Mouse (Mus musculus) lung, embryonic 16.5 days (tissue): ENCODE data around the gene Spata25. TPM values are rescaled to one million over a fixed set of nuclear protein-coding genes. Genes with fewer than 3 reads are reported as not detected.
"Not testable (repeated sequence)": the region's sequence is repeated elsewhere in the genome, so short reads cannot be mapped to it uniquely, and the experiment has no call there.

Experiments
- ATAC-seq: fragments of 200-750 bp; cut with Nextera tagmentation; 2 replicates; pipeline ENCODE4 v1.8.0; 2017; ENCODE audit warnings: low read depth, mild to moderate bottlenecking, moderate library complexity
- H3K27ac ChIP-seq: fragments of 300-500 bp; sonication (generic); 2 replicates; pipeline ENCODE4 v1.5.1; 2014; ENCODE audit warnings: mild to moderate bottlenecking, control low read depth, low read length
- H3K27me3 ChIP-seq: fragments of 300-500 bp; sonication (generic); 2 replicates; pipeline ENCODE4 v1.6.1; 2014; ENCODE audit warnings: low read depth, low read length, mixed read lengths; ENCODE audit not compliant: control insufficient read depth, insufficient read depth
- H3K36me3 ChIP-seq: fragments of 300-500 bp; sonication (generic); 2 replicates; pipeline ENCODE4 v1.6.1; 2014; ENCODE audit warnings: low read length; ENCODE audit not compliant: control insufficient read depth, insufficient read depth
- H3K4me1 ChIP-seq: fragments of 300-500 bp; sonication (generic); replicated peaks from 2 replicates; pipeline ENCODE4 v1.6.1; 2014; ENCODE audit warnings: low read length, mixed read lengths; ENCODE audit not compliant: control insufficient read depth, insufficient read depth
- H3K4me2 ChIP-seq: fragments of 300-500 bp; sonication (generic); 2 replicates; pipeline ENCODE4 v1.6.1; 2014; ENCODE audit warnings: low read depth, low read length, control low read depth
- H3K4me3 ChIP-seq: fragments of 300-500 bp; sonication (generic); 2 replicates; pipeline ENCODE4 v1.5.1; 2014; ENCODE audit warnings: mild to moderate bottlenecking, low read length, control low read depth
- H3K9ac ChIP-seq: fragments of 300-500 bp; sonication (generic); 2 replicates; pipeline ENCODE4 v1.6.1; 2014; ENCODE audit warnings: low read length, control low read depth
- H3K9me3 ChIP-seq: fragments of 300-500 bp; sonication (generic); 2 replicates; pipeline ENCODE4 v1.6.1; 2016; ENCODE audit warnings: low read length; ENCODE audit not compliant: control insufficient read depth
- WGBS: fragments of 180-500 bp; shearing (Covaris S2); extraction: QIAGEN DNeasy Blood & Tissue Kit; methylation state at CpG from one replicate; pipeline ENCODE4 v1.1.7; 2014; 5-methylcytosine and 5-hydroxymethylcytosine counted together
- polyA plus RNA-seq: library from polyadenylated mRNA; unstranded; fragments of >200 nt; fragmentation: Nextera tagmentation; extraction: Ambion mirVana; gene quantifications from 2 replicates; pipeline ENCODE4 v1.2.1, GENCODE M21; 2015

Spata25 gene
- polyA plus RNA-seq, 1 experiment from 2014 or later: not detected

GRCm38 (mm10) chr2:164857101-164857821 is 28.9 kb upstream of the Spata25 start, which contains the start of gene Pltp:
Gene Pltp (minus strand): TSS chr2:164857711.
- H3K36me3 ChIP-seq: no peaks in the 10 kb centered on the region
- H3K4me1 ChIP-seq: peaks cover 46% of the 10 kb centered on the region
- H3K27ac ChIP-seq: peak within 1 kb of the TSS; percentile 49
- H3K27me3 ChIP-seq: no peaks in the 10 kb centered on the region
- H3K4me2 ChIP-seq: peak within 1 kb of the TSS; percentile 72
- peak within 1 kb of the TSS; percentile 64 for H3K4me3 ChIP-seq
- under 1% methylated on average over 47 of the region's 47 CpGs for WGBS
- H3K9ac ChIP-seq: peak within 1 kb of the TSS; percentile 70
- no peaks in the 10 kb centered on the region for H3K9me3 ChIP-seq
- ATAC-seq: peak; percentile 78

GRCm38 (mm10) chr2:164856309-164857100 is 28.2 kb upstream of the Spata25 start:
- ATAC-seq: peak; percentile 8; the same call in 1 of the 2 replicates
- Histone ChIP-seq H3K4me2 (peak overlapping the region; percentile 72), H3K4me1 (peaks cover 39% of the 10 kb centered on the region)

GRCm38 (mm10) chr2:164855572-164855971 is 27.2 kb upstream of the Spata25 start:
- WGBS: 74% methylated on average over 5 of the region's 5 CpGs
- H3K9me3 ChIP-seq, H3K36me3 ChIP-seq, H3K9ac ChIP-seq, H3K27me3 ChIP-seq, ATAC-seq, H3K27ac ChIP-seq: not testable (repeated sequence)
- Histone ChIP-seq H3K4me2 (peak overlapping the region; percentile 72; the same call in 1 of the 2 replicates), H3K4me1 (peaks cover 30% of the 10 kb centered on the region), H3K4me3 (peak overlapping the region; percentile 64; the same call in 1 of the 2 replicates)

More at GRCm38 (mm10) chr2:164856309-164857100, 28.2 kb upstream of the Spata25 start:
- Histone ChIP-seq H3K27me3 (no peaks in the 10 kb centered on the region), H3K27ac (peak overlapping the region; percentile 28; the same call in 1 of the 2 replicates), H3K36me3 (peaks cover 4% of the 10 kb centered on the region; the same call in 1 of the 2 replicates), H3K4me3 (peak overlapping the region; percentile 64), H3K9ac (peak overlapping the region; percentile 70), H3K9me3 (no peaks in the 10 kb centered on the region)
- under 1% methylated on average over 42 of the region's 42 CpGs for WGBS

GRCm38 (mm10) chr2:164850061-164850460 is 21.7 kb upstream of the Spata25 start:
- Histone ChIP-seq H3K27me3 (no peaks in the 10 kb centered on the region), H3K4me3 (no peak overlapping the region), H3K9me3 (0 out of 2 replicates have a peak, but pooled peaks cover 2% of the 10 kb centered on the region), H3K4me2 (no peak overlapping the region), H3K36me3 (peaks cover 17% of the 10 kb centered on the region), H3K27ac (no peak overlapping the region), H3K9ac (no peak overlapping the region), H3K4me1 (peaks cover 5% of the 10 kb centered on the region)
- no peak for ATAC-seq
- WGBS: 56% methylated on average over 8 of the region's 8 CpGs

GRCm38 (mm10) chr2:164845782-164846181 is 17.4 kb upstream of the Spata25 start:
- Histone ChIP-seq H3K9me3 (0 out of 2 replicates have a peak, but pooled peaks cover 2% of the 10 kb centered on the region), H3K4me1 (no peaks in the 10 kb centered on the region), H3K27ac (no peak overlapping the region), H3K27me3 (no peaks in the 10 kb centered on the region), H3K36me3 (peaks cover 10% of the 10 kb centered on the region), H3K4me2 (no peak overlapping the region), H3K9ac (no peak overlapping the region), H3K4me3 (no peak overlapping the region)
- 51% methylated on average over 3 of the region's 3 CpGs for WGBS
- ATAC-seq: no peak

GRCm38 (mm10) chr2:164835164-164835563 is 6.8 kb upstream of the Spata25 start:
- peaks cover 21% of the 10 kb centered on the region for H3K36me3 ChIP-seq
- no peak overlapping the region for H3K9ac ChIP-seq
- peak overlapping the region; percentile 100; the same call in 1 of the 2 replicates for H3K4me2 ChIP-seq
- H3K4me1 ChIP-seq: peaks cover 18% of the 10 kb centered on the region
- no peak for ATAC-seq
- no peak overlapping the region for H3K27ac ChIP-seq
- H3K27me3 ChIP-seq: no peaks in the 10 kb centered on the region
- H3K9me3 ChIP-seq: no peaks in the 10 kb centered on the region
- H3K4me3 ChIP-seq: no peak overlapping the region
- 92% methylated on average over 4 of the region's 4 CpGs for WGBS

GRCm38 (mm10) chr2:164834531-164834930 is 6.2 kb upstream of the Spata25 start:
- H3K27ac ChIP-seq: no peak overlapping the region
- peak overlapping the region; percentile 81 for H3K4me3 ChIP-seq
- peak overlapping the region; percentile 85 for H3K9ac ChIP-seq
- H3K9me3 ChIP-seq: no peaks in the 10 kb centered on the region
- peaks cover 18% of the 10 kb centered on the region for H3K4me1 ChIP-seq
- no peaks in the 10 kb centered on the region for H3K27me3 ChIP-seq
- peak overlapping the region; percentile 100 for H3K4me2 ChIP-seq
- 39% methylated on average over 8 of the region's 8 CpGs for WGBS
- H3K36me3 ChIP-seq: peaks cover 15% of the 10 kb centered on the region
- no peak for ATAC-seq

- Histone ChIP-seq H3K27ac (peak within 1 kb of the TSS; percentile 92), H3K36me3 (peaks cover 8% of the 10 kb centered on the region), H3K4me3 (peak within 1 kb of the TSS; percentile 81), H3K9me3 (no peaks in the 10 kb centered on the region), H3K4me2 (peak within 1 kb of the TSS; percentile 100), H3K27me3 (no peaks in the 10 kb centered on the region), H3K4me1 (peaks cover 18% of the 10 kb centered on the region), H3K9ac (peak within 1 kb of the TSS; percentile 85)
- ATAC-seq: peak; percentile 79
- under 1% methylated on average over 31 of the region's 31 CpGs for WGBS
These were observed 5.1 kb upstream of the Spata25 start, which contains the start of gene Neurl2 for GRCm38 (mm10) chr2:164833314-164833959. Gene Neurl2 (minus strand): TSS chr2:164833456.
